Mouse (Mus musculus) spleen, adult 12 weeks (tissue): Measurements from ENCODE around the gene Aldh3b3.

Experiments used
- DNase-seq: peaks from one replicate; pipeline ENCODE4 v3.0.0; 2022; ENCODE audit warnings: low spot score

Gene Aldh3b3

GRCm38 (mm10) chr19:4001752-4002151 is 43.3 kb downstream of the Aldh3b3 start:
- DNase-seq = no peak

- no peak for DNase-seq
Observed at GRCm38 (mm10) chr19:4003112-4003511, 44.7 kb downstream of the Aldh3b3 start, which contains the start of gene Doc2g. Gene Doc2g, plus strand, starts transcription at chr19:4003313.

- DNase-seq = no peak
Observed at GRCm38 (mm10) chr19:4003641-4004040, 45.2 kb downstream of the Aldh3b3 start.

GRCm38 (mm10) chr19:4004331-4004730 is 45.9 kb downstream of the Aldh3b3 start:
- no peak for DNase-seq

GRCm38 (mm10) chr19:4005091-4005490 is 46.6 kb downstream of the Aldh3b3 start:
- DNase-seq = no peak

DNA sequence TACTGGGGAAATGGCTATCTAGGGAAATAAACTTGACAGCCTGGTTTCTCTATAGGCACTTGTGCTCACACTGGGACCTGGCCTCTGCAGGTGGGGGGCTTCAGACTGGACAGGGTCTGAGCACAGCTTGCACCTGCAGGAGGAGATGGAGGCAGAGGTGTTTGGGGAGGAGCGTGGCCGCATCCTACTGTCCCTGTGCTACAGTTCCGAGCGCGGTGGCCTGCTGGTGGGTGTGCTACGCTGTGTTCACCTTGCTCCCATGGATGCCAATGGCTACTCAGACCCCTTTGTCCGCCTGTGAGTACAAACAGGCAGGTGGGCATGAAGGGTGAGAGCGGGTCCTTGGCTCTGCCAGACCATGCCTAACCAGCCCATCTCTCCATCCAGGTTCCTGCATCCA is 47.5 kb downstream of the Aldh3b3 start:
- DNase-seq = no peak

DNA sequence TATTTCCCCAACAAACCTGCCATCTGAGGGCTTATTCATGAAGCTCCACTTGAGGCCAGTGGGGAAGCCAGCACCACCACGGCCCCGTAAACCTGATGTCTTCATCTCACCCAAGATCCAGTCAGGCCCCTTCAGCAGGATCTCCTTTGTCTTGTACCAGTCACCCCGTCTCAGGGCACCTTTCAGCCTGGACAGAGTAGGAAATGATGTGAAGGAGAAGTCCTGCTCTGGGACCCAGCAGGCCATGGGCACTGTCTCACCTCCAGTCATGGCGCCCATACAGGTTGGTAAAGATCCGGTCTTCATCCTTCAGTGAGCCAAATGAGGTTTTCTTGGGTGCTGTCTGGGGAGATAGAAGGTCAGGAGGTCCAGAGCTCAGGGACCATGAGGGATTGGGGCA is 52.6 kb downstream of the Aldh3b3 start:
- no peak for DNase-seq

GRCm38 (mm10) chr19:4012432-4013022 is 54.1 kb downstream of the Aldh3b3 start, which contains the start of gene Ndufv1:
Gene Ndufv1, minus strand, starts transcription at chr19:4012806.
- DNase-seq = peak; percentile 91

DNA sequence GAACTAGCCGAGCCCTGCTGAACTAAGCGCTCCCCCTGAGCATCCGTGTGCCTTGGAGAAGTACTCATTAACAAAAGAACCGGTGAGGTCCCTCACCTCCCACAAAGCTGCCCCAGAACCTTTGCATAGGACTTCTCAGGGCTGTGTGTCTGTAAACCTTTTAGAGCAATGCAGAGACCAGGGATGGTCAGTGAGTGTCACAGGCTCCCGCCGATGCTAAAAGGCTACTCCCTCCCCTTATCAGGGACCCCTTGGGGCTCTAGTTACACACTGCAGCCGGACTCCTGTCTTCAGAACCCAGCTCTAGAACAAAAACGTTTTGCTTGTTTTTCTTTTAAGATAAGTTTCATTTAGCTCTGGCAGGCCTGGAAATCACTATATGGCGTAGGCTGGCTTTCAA is 54.6 kb downstream of the Aldh3b3 start:
- no peak for DNase-seq

DNA sequence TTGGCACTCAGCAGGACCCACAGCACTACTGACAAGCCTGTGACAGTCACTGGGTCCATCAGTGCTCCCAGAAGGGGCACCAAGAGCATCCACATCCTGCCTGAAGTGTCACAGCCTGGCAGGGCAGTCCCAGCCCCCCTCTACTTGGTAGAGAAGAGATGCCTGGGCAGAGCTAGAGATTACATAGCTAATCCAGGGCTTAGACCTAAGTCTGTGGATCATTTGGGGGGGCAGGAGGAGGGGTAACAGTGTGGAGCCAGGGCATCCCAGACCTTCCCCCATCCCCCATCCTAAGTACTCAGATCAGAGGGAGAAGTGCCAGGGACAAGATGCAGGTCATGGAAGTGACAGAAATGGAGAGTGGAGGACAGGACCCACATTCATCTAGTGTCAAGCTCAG is 56.4 kb downstream of the Aldh3b3 start:
- DNase-seq = no peak

DNA sequence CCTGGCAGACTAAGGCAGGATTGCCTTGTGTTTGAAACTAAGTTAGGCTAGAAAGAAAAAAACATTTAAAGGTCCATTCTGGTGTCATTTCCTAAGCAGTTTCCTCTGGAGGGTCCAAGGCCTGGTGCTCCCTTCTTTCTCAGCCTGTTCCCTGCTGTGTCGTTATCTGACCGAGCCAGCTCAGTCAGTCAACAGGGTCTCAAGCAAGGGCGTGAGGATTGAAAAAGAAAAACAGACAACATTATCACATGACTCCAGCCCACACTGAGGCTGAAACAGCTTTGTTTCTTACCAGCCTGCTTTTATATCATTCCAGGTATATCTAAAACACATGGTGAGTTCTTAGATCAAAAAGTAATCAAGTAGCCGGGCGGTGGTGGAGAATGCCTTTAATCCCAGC is 57.2 kb downstream of the Aldh3b3 start:
- no peak for DNase-seq

DNA sequence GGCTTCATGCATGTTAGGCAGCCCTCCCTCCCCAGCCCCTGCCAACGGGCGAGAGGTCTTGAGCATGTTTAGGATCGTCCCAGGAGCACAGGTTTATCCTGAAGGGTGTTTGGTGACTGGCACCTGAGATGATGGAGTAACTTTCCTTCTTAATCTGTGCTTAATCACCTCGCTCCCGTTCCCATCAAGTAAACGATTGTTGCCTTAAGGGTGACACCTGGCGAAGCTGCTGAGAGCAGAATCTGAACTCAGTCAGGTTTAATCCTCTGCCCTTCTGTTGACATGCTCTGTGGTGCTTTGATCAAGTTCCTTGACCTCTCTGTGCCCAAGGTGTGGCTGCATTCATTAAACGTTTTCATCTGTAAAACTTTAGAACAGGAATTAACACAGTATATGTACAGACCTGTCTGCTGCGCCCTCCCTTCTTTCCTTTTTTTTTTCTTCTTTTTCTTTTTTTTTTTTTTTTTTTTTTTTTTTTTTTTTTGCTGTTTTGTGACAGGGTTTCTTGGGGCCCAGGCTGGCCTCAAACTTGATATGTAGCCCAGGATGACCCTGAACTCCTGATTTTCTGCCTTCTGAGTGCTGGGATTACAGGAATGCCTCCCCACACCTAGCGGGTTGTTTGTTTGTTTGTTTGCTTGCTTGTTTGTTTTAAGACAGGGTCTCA is 59.6 kb downstream of the Aldh3b3 start:
- no peak for DNase-seq

GRCm38 (mm10) chr19:4018743-4019583 is 60.5 kb downstream of the Aldh3b3 start:
- peak; percentile 64 for DNase-seq
